Mouse (Mus musculus): Measurements from ENCODE around the gene Cfap161. TPM values are rescaled to one million over a fixed set of nuclear protein-coding genes. Genes with fewer than 3 reads are reported as not detected.

Cfap161 gene
- polyA plus RNA-seq, 1 experiment from 2014 or later, result 0.13 TPM

- Histone ChIP-seq H3K9me3 (ENCODE audit: control insufficient read depth, low read length) (no peaks in the 10 kb centered on the region), H3K27ac (replicated peaks) (no peak overlapping the region), H3K36me3 (ENCODE audit: control insufficient read depth, insufficient read depth, low read length) (no peaks in the 10 kb centered on the region), H3K27me3 (ENCODE audit: control insufficient read depth, insufficient read depth, low read length) (no peaks in the 10 kb centered on the region), H3K4me2 (replicated peaks; ENCODE audit: low read depth) (no peak overlapping the region), H3K4me1 (replicated peaks; ENCODE audit: control insufficient read depth, insufficient read depth) (peaks cover 2% of the 10 kb centered on the region; the same call in 1 of the 2 replicates), H3K4me3 (ENCODE audit: low read depth, low read length) (no peak overlapping the region), H3K9ac (ENCODE audit: low read length) (no peak overlapping the region)
- DNase-seq (ENCODE audit: low spot score) (no peak), ATAC-seq (ENCODE audit: low FRiP score, low TSS enrichment) (no peak)
- no peak for TF ChIP-seq CTCF (IDR thresholded peaks at IDR 0.05; ENCODE audit: low read depth)
- TF ChIP-seq EP300 (optimal IDR thresholded peaks at IDR 0.05), result no peak
- WGBS, result 44% methylated on average over 6 of the region's 6 CpGs
Measured at GRCm38 (mm10) chr7:83737914-83738490, 56.7 kb downstream of the Cfap161 start.

GRCm38 (mm10) chr7:83736341-83737115 is 58.2 kb downstream of the Cfap161 start:
- no peak for TF ChIP-seq CTCF (IDR thresholded peaks at IDR 0.05; ENCODE audit: low read depth)
- no peak for TF ChIP-seq EP300 (optimal IDR thresholded peaks at IDR 0.05)
- Histone ChIP-seq H3K36me3 (ENCODE audit: control insufficient read depth, insufficient read depth, low read length) (no peaks in the 10 kb centered on the region), H3K27me3 (ENCODE audit: control insufficient read depth, insufficient read depth, low read length) (no peaks in the 10 kb centered on the region), H3K9me3 (ENCODE audit: control insufficient read depth, low read length) (no peaks in the 10 kb centered on the region), H3K27ac (replicated peaks) (no peak overlapping the region), H3K4me2 (replicated peaks; ENCODE audit: low read depth) (no peak overlapping the region), H3K9ac (ENCODE audit: low read length) (no peak overlapping the region), H3K4me1 (replicated peaks; ENCODE audit: control insufficient read depth, insufficient read depth) (peaks cover 2% of the 10 kb centered on the region; the same call in 1 of the 2 replicates), H3K4me3 (ENCODE audit: low read depth, low read length) (no peak overlapping the region)
- DNase-seq (ENCODE audit: low spot score), result no peak
- ATAC-seq (ENCODE audit: low FRiP score, low TSS enrichment), result no peak
- WGBS, result 84% methylated on average over 6 of the region's 6 CpGs

- H3K4me2 ChIP-seq (replicated peaks; ENCODE audit: low read depth), result no peak overlapping the region
- no peak overlapping the region for H3K27ac ChIP-seq (replicated peaks)
- 84% methylated on average over 7 of the region's 7 CpGs for WGBS
- H3K36me3 ChIP-seq (ENCODE audit: control insufficient read depth, insufficient read depth, low read length), result no peaks in the 10 kb centered on the region
- ATAC-seq (ENCODE audit: low FRiP score, low TSS enrichment), result no peak
- TF ChIP-seq CTCF (IDR thresholded peaks at IDR 0.05; ENCODE audit: low read depth) (no peak), EP300 (optimal IDR thresholded peaks at IDR 0.05) (no peak)
- no peaks in the 10 kb centered on the region for H3K9me3 ChIP-seq (ENCODE audit: control insufficient read depth, low read length)
- peaks cover 2% of the 10 kb centered on the region; the same call in 1 of the 2 replicates for H3K4me1 ChIP-seq (replicated peaks; ENCODE audit: control insufficient read depth, insufficient read depth)
- no peaks in the 10 kb centered on the region for H3K27me3 ChIP-seq (ENCODE audit: control insufficient read depth, insufficient read depth, low read length)
- no peak overlapping the region for H3K4me3 ChIP-seq (ENCODE audit: low read depth, low read length)
- no peak overlapping the region for H3K9ac ChIP-seq (ENCODE audit: low read length)
- DNase-seq (ENCODE audit: low spot score), result no peak
Measured at GRCm38 (mm10) chr7:83735108-83735781, 59.4 kb downstream of the Cfap161 start.

DNA sequence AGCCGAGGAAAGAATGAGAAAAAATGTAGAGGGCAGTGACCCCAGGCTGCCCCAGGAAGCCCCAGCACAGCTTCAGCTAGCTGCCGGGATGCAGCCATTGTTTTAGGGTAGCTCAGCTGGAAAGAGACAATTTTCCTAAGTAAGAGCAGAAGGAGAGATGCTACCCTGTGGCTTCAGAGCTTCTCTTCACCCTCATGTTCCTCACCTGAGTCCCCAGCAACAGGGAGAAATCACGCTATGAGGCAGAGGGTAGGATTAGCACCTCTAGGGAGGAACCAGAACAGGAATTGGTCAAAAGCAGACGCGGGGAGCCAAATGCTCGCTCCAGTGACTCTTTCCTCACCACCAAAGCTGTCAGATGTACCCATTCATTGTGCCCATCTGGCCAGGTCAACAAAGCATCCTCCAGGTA is 60.0 kb downstream of the Cfap161 start:
- DNase-seq (ENCODE audit: low spot score) (no peak), ATAC-seq (ENCODE audit: low FRiP score, low TSS enrichment) (no peak)
- Histone ChIP-seq H3K4me2 (replicated peaks; ENCODE audit: low read depth) (no peak overlapping the region), H3K9ac (ENCODE audit: low read length) (no peak overlapping the region), H3K27me3 (ENCODE audit: control insufficient read depth, insufficient read depth, low read length) (no peaks in the 10 kb centered on the region), H3K27ac (replicated peaks) (no peak overlapping the region), H3K36me3 (ENCODE audit: control insufficient read depth, insufficient read depth, low read length) (no peaks in the 10 kb centered on the region), H3K4me1 (replicated peaks; ENCODE audit: control insufficient read depth, insufficient read depth) (peaks cover 2% of the 10 kb centered on the region; the same call in 1 of the 2 replicates), H3K4me3 (ENCODE audit: low read depth, low read length) (no peak overlapping the region), H3K9me3 (ENCODE audit: control insufficient read depth, low read length) (no peaks in the 10 kb centered on the region)
- WGBS, result 74% methylated on average over 6 of the region's 6 CpGs
- no peak for TF ChIP-seq EP300 (optimal IDR thresholded peaks at IDR 0.05)
- TF ChIP-seq CTCF (IDR thresholded peaks at IDR 0.05; ENCODE audit: low read depth), result no peak

- ATAC-seq (ENCODE audit: low FRiP score, low TSS enrichment) (no peak), DNase-seq (ENCODE audit: low spot score) (no peak)
- 92% methylated on average over 3 of the region's 3 CpGs for WGBS
- no peaks in the 10 kb centered on the region for H3K36me3 ChIP-seq (ENCODE audit: control insufficient read depth, insufficient read depth, low read length)
- no peaks in the 10 kb centered on the region for H3K27me3 ChIP-seq (ENCODE audit: control insufficient read depth, insufficient read depth, low read length)
- no peaks in the 10 kb centered on the region for H3K9me3 ChIP-seq (ENCODE audit: control insufficient read depth, low read length)
- no peak overlapping the region for H3K4me2 ChIP-seq (replicated peaks; ENCODE audit: low read depth)
- no peak overlapping the region for H3K9ac ChIP-seq (ENCODE audit: low read length)
- TF ChIP-seq CTCF (IDR thresholded peaks at IDR 0.05; ENCODE audit: low read depth), result no peak
- no peak for TF ChIP-seq EP300 (optimal IDR thresholded peaks at IDR 0.05)
- H3K4me3 ChIP-seq (ENCODE audit: low read depth, low read length), result no peak overlapping the region
- peaks cover 2% of the 10 kb centered on the region; the same call in 1 of the 2 replicates for H3K4me1 ChIP-seq (replicated peaks; ENCODE audit: control insufficient read depth, insufficient read depth)
- H3K27ac ChIP-seq (replicated peaks), result no peak overlapping the region
Measured at GRCm38 (mm10) chr7:83734246-83734645, 60.4 kb downstream of the Cfap161 start.
